Comparison of ENCODE assay signal across 33 mouse cellular contexts in genomic region chr17:12834317-12834716, GRCm38 (mm10). TPM values are rescaled to one million over a fixed set of nuclear protein-coding genes. Genes with fewer than 3 reads are reported as not detected.
DNase-seq lines count a peak whose midpoint lies in the region; ATAC-seq lines count a peak whose summit lies in the region.
"Had no signal": no experiment of that assay in that cellular context is flagged by ENCODE, and none has a peak within 500 bp of the region (broad histone marks: within the 10 kb centered on the region; RNA-seq: fewer than 3 reads in every experiment).

No protein-coding gene starts in this region.

- WGBS in embryonic facial prominence, embryonic 14.5 days: 73% methylated on average over 3 of the region's 3 CpGs
- 69% methylated on average over 3 of the region's 3 CpGs for WGBS in kidney, embryonic 16.5 days
- 45% methylated on average over 3 of the region's 3 CpGs for WGBS in limb, embryonic 12.5 days
- 72% methylated on average over 3 of the region's 3 CpGs for WGBS in hindbrain, embryonic 13.5 days

- H3K27ac ChIP-seq in embryonic facial prominence, embryonic 14.5 days (replicated peaks; ENCODE audit: low read depth, low read length): peak overlapping the region; percentile 8; the same call in 1 of the 2 replicates
- no peak overlapping the region for H3K27ac ChIP-seq in kidney, embryonic 16.5 days (ENCODE audit: low read length)
- H3K27ac ChIP-seq in limb, embryonic 12.5 days: peak overlapping the region; percentile 76
- no peak overlapping the region for H3K27ac ChIP-seq in hindbrain, embryonic 13.5 days
- H3K27ac ChIP-seq: embryonic facial prominence, embryonic 15.5 days; forebrain, embryonic 15.5 days; heart, embryonic 13.5 days; hindbrain, embryonic 14.5 days; left cerebral cortex, adult 2 months; liver, embryonic 15.5 days; macrophage; neural tube, embryonic 13.5 days; stomach, embryonic 15.5 days had no signal

- peaks cover 2% of the 10 kb centered on the region; the same call in 1 of the 2 replicates for H3K4me1 ChIP-seq in embryonic facial prominence, embryonic 14.5 days (ENCODE audit: control insufficient read depth, insufficient read depth, low read length)
- H3K4me1 ChIP-seq in kidney, embryonic 16.5 days (ENCODE audit: insufficient read depth, low read length): no peaks in the 10 kb centered on the region
- H3K4me1 ChIP-seq in limb, embryonic 12.5 days (replicated peaks): peaks cover 18% of the 10 kb centered on the region
- H3K4me1 ChIP-seq in hindbrain, embryonic 13.5 days (replicated peaks): no peaks in the 10 kb centered on the region
- H3K4me1 ChIP-seq: forebrain, embryonic 15.5 days; liver, embryonic 15.5 days; neural tube, embryonic 13.5 days; stomach, embryonic 15.5 days had no signal

- DNase-seq in embryonic facial prominence, embryonic 14.5 days (ENCODE audit: low spot score): no peak
- DNase-seq in kidney, adult 18-20 months: peak; percentile 23
- no peak for DNase-seq in layer of hippocampus, postnatal 10 days (ENCODE audit: low spot score in 2 of 2)
- no peak for DNase-seq in left cerebral cortex, postnatal 14 days (ENCODE audit: low spot score in 2 of 2)
- DNase-seq: adrenal gland, adult 8-10 months; cerebellum, adult 18-20 months; cerebellum, postnatal 25 days; gastrocnemius, postnatal 25 days; heart, adult 18-20 months; left cerebral cortex, postnatal 4 days; right cerebral cortex, adult 18-20 months; right cerebral cortex, postnatal 4 days; thymus, adult 2 months; thymus, postnatal 4 days had no signal

- H3K9me3 ChIP-seq in embryonic facial prominence, embryonic 14.5 days (ENCODE audit: control insufficient read depth, low read length): no peaks in the 10 kb centered on the region
- no peaks in the 10 kb centered on the region for H3K9me3 ChIP-seq in kidney, embryonic 16.5 days (ENCODE audit: low read length)
- H3K9me3 ChIP-seq in limb, embryonic 12.5 days: peaks cover 11% of the 10 kb centered on the region; the same call in 1 of the 2 replicates
- H3K9me3 ChIP-seq in hindbrain, embryonic 13.5 days: no peaks in the 10 kb centered on the region
- H3K9me3 ChIP-seq: embryonic facial prominence, embryonic 15.5 days; forebrain, embryonic 15.5 days; heart, embryonic 13.5 days; liver, embryonic 15.5 days; neural tube, embryonic 13.5 days; stomach, embryonic 15.5 days had no signal

- no peaks in the 10 kb centered on the region for H3K36me3 ChIP-seq in embryonic facial prominence, embryonic 14.5 days (ENCODE audit: control insufficient read depth, insufficient read depth, low read length)
- H3K36me3 ChIP-seq in kidney, embryonic 16.5 days (ENCODE audit: insufficient read depth, low read length): no peaks in the 10 kb centered on the region
- 0 out of 2 replicates have a peak, but pooled peaks cover 9% of the 10 kb centered on the region for H3K36me3 ChIP-seq in limb, embryonic 12.5 days
- no peaks in the 10 kb centered on the region for H3K36me3 ChIP-seq in hindbrain, embryonic 13.5 days
- H3K36me3 ChIP-seq: embryonic facial prominence, embryonic 15.5 days; forebrain, embryonic 15.5 days; heart, embryonic 13.5 days; liver, embryonic 15.5 days; neural tube, embryonic 13.5 days; stomach, embryonic 15.5 days had no signal

- no peak overlapping the region for H3K4me3 ChIP-seq in embryonic facial prominence, embryonic 14.5 days (ENCODE audit: low read depth, low read length)
- no peak overlapping the region for H3K4me3 ChIP-seq in kidney, embryonic 16.5 days (ENCODE audit: low read length)
- H3K4me3 ChIP-seq in limb, embryonic 12.5 days (replicated peaks): no peak overlapping the region
- no peak overlapping the region for H3K4me3 ChIP-seq in hindbrain, embryonic 13.5 days
- H3K4me3 ChIP-seq: embryonic facial prominence, embryonic 15.5 days; forebrain, embryonic 15.5 days; heart, embryonic 13.5 days; left cerebral cortex, adult 2 months; liver, embryonic 15.5 days; myocyte; neural tube, embryonic 13.5 days; stomach, embryonic 15.5 days had no signal

- no peaks in the 10 kb centered on the region for H3K27me3 ChIP-seq in embryonic facial prominence, embryonic 14.5 days (replicated peaks; ENCODE audit: control insufficient read depth, insufficient read depth, low read length)
- no peaks in the 10 kb centered on the region for H3K27me3 ChIP-seq in kidney, embryonic 16.5 days (ENCODE audit: insufficient read depth, low read length)
- H3K27me3 ChIP-seq in limb, embryonic 12.5 days: no peaks in the 10 kb centered on the region
- no peaks in the 10 kb centered on the region for H3K27me3 ChIP-seq in hindbrain, embryonic 13.5 days
- H3K27me3 ChIP-seq: embryonic facial prominence, embryonic 15.5 days; forebrain, embryonic 15.5 days; heart, embryonic 13.5 days; liver, embryonic 15.5 days; neural tube, embryonic 13.5 days; stomach, embryonic 15.5 days had no signal

- no peak overlapping the region for H3K4me2 ChIP-seq in embryonic facial prominence, embryonic 14.5 days (ENCODE audit: low read depth, low read length)
- no peak overlapping the region for H3K4me2 ChIP-seq in kidney, embryonic 16.5 days (replicated peaks; ENCODE audit: low read depth, low read length)
- H3K4me2 ChIP-seq in limb, embryonic 12.5 days: no peak overlapping the region
- no peak overlapping the region for H3K4me2 ChIP-seq in hindbrain, embryonic 13.5 days
- H3K4me2 ChIP-seq: embryonic facial prominence, embryonic 15.5 days; forebrain, embryonic 15.5 days; heart, embryonic 13.5 days; hindbrain, embryonic 14.5 days; liver, embryonic 15.5 days; neural tube, embryonic 13.5 days; stomach, embryonic 15.5 days had no signal

- H3K9ac ChIP-seq in embryonic facial prominence, embryonic 14.5 days (ENCODE audit: low read depth, low read length): no peak overlapping the region
- H3K9ac ChIP-seq in kidney, embryonic 16.5 days (replicated peaks; ENCODE audit: low read length): no peak overlapping the region
- no peak overlapping the region for H3K9ac ChIP-seq in limb, embryonic 12.5 days (replicated peaks)
- no peak overlapping the region for H3K9ac ChIP-seq in hindbrain, embryonic 13.5 days
- H3K9ac ChIP-seq: embryonic facial prominence, embryonic 15.5 days; forebrain, embryonic 15.5 days; heart, embryonic 13.5 days; hindbrain, embryonic 14.5 days; liver, embryonic 15.5 days; neural tube, embryonic 13.5 days; stomach, embryonic 15.5 days had no signal

- ATAC-seq in embryonic facial prominence, embryonic 14.5 days (ENCODE audit: low read depth): no peak
- ATAC-seq in kidney, embryonic 16.5 days (ENCODE audit: low FRiP score, low TSS enrichment): peak; percentile 94
- ATAC-seq in limb, embryonic 12.5 days (ENCODE audit: insufficient number of reproducible peaks, insufficient read depth, low FRiP score, low TSS enrichment, low read depth): no peak
- no peak for ATAC-seq in hindbrain, embryonic 13.5 days (ENCODE audit: low FRiP score)
- ATAC-seq: activated CD4-positive, CD25-positive, alpha-beta regulatory T cell, adult 4 months; forebrain, embryonic 15.5 days; inflammation-experienced regulatory T-cells, adult 6 months; lung, postnatal 0 days; midbrain, embryonic 16.5 days had no signal

- intact Hi-C loops in left cerebral cortex, postnatal 14 days (cut with DNase I): no loop called here

RNA-seq across cellular contexts. Expression of gene Mas1, which starts 33.6 kb away (rescaled TPM):
- polyA plus RNA-seq in embryonic facial prominence, embryonic 14.5 days (2014; fragmentation: Nextera tagmentation; extraction: Ambion mirVana): 0.99 and 2.1 TPM in 2 replicates
- 0.61 and 0.89 TPM in 2 replicates for polyA plus RNA-seq in kidney, embryonic 16.5 days (2015; fragmentation: Nextera tagmentation; extraction: Ambion mirVana)
- polyA plus RNA-seq in limb, embryonic 12.5 days (2016; fragmentation: Nextera tagmentation; extraction: Ambion mirVana): 0.91 and 2.0 TPM in 2 replicates
- 0.17 and 0.32 TPM in 2 replicates for polyA plus RNA-seq in hindbrain, embryonic 13.5 days (2015; fragmentation: Nextera tagmentation; extraction: Ambion mirVana)
- total RNA-seq in layer of hippocampus, postnatal 10 days (2021): 10 to 100 TPM; 31.6 to 34.5 TPM
- 10 to 100 TPM; 25.5 to 26.0 TPM for total RNA-seq in left cerebral cortex, postnatal 14 days (2021)
- total RNA-seq: MEL had no signal
- polyA plus RNA-seq: C2C12; macrophage; midbrain, embryonic 16.5 days had no signal

RNA-seq across cellular contexts. Expression of gene Mrgprh, which starts 41.5 kb away (rescaled TPM):
- 0.10 and 0.14 TPM in 2 replicates for polyA plus RNA-seq in embryonic facial prominence, embryonic 14.5 days (2014; fragmentation: Nextera tagmentation; extraction: Ambion mirVana)
- not detected in 2 replicates for polyA plus RNA-seq in kidney, embryonic 16.5 days (2015; fragmentation: Nextera tagmentation; extraction: Ambion mirVana)
- 0.18 TPM in 1 of 2 replicates, not detected in the other for polyA plus RNA-seq in limb, embryonic 12.5 days (2016; fragmentation: Nextera tagmentation; extraction: Ambion mirVana)
- polyA plus RNA-seq in hindbrain, embryonic 13.5 days (2015; fragmentation: Nextera tagmentation; extraction: Ambion mirVana): not detected in 2 replicates
- total RNA-seq in layer of hippocampus, postnatal 10 days (2021): not detected
- total RNA-seq in left cerebral cortex, postnatal 14 days (2021): under 1 TPM; 0.29 to 0.44 TPM
- total RNA-seq: left cerebral cortex, adult 2 months; left cerebral cortex, postnatal 4 days; MEL had no signal
- polyA plus RNA-seq: activated CD4-positive, CD25-positive, alpha-beta regulatory T cell, adult 4 months; C2C12; forebrain, embryonic 15.5 days; heart, embryonic 13.5 days; hindbrain, embryonic 14.5 days; inflammation-experienced regulatory T-cells, adult 6 months; liver, embryonic 15.5 days; lung, postnatal 0 days; macrophage; midbrain, embryonic 16.5 days; myocyte; neural tube, embryonic 13.5 days had no signal

Comparison
In these comparisons a context has a peak if more than half of its experiments do, and no peak if none do; other contexts are left out.
1. H3K27ac ChIP-seq: peak in embryonic facial prominence, embryonic 14.5 days (single experiment) and limb, embryonic 12.5 days (single experiment); none in kidney, embryonic 16.5 days (single experiment) and hindbrain, embryonic 13.5 days (single experiment).